Mouse (Mus musculus) cerebellum, postnatal 36 days (tissue): ENCODE measurements around the gene Pex11b.
"Not testable (repeated sequence)": the region's sequence is repeated elsewhere in the genome, so short reads cannot be mapped to it uniquely, and the experiment has no call there.

ENCODE experiments used
- DNase-seq, 2 experiments: peaks; one replicate each; pipeline ENCODE4 v3.0.0; 2021 to 2022; ENCODE audit warnings: mixed read lengths in 2 of 2

Gene Pex11b

DNA sequence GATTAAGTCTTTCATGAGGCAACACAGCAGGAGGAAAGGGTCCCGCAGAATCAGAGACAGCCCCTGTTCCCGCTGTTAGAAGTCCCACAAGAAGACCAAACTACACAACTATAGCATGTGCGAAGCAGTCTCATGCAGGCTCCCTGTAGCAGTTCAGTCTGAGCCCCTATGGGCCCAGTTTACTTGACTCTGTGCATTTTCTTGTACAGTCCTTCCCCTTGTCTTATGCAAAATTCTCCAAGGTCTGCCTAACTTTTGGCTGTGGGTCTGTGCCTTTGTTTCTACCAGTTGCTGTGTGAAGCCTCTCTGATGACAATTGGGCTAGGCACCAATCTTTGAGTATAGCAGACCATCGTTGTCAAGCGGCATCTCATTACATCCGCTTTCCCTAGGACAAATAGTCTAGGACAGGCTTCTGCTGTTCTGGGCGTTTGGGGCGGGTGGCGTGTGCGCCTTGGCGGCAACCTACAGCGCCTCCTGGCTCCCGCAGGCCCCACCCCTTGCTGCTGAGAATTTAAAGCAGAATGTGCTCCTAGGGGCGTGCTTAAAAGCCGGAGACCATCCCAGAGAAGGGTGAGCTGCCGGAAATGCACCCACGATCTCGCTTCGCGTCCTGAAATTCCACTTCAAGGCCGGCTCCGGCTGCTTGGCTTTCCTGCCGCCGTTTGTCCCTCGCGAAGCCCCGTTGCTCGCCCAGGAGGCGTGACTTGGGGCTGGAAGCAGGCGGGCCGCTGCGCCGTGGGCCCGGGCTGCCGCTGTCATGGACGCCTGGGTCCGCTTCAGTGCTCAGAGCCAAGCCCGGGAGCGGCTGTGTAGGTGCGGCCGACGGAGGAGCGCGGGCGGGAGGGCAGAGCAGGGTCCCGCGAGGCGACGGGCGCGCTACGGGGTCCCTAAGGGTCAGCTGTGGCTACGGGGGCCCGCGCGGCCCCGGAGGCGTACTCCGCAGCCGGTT, at the start of gene Pex11b, which contains the start of gene Gm42957:
Gene Pex11b, plus strand, starts transcription at position 449 of the 952 bp plus-strand sequence.
Gene Gm42957, plus strand, starts transcription at position 547 of the 952 bp plus-strand sequence.
- DNase-seq: peak; percentile 89

DNA sequence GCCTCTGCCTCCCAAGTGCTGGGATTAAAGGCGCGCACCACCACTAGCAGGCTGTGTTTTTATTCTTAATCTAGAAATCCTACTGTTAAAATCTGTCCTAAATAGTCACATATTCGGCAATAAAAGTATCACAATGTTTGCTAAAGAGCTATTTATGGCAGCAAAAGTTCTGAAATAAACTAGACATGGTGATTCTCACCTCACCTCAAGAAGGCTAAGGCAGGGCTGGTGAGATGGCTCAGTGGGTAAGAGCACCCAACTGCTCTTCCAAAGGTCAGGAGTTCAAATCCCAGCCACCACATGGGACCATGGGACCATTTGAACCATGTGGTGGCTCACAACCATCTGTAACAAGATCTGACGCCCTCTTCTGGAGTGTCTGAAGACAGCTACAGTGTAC, 44.5 kb upstream of the Pex11b start:
- no peak for DNase-seq

DNA sequence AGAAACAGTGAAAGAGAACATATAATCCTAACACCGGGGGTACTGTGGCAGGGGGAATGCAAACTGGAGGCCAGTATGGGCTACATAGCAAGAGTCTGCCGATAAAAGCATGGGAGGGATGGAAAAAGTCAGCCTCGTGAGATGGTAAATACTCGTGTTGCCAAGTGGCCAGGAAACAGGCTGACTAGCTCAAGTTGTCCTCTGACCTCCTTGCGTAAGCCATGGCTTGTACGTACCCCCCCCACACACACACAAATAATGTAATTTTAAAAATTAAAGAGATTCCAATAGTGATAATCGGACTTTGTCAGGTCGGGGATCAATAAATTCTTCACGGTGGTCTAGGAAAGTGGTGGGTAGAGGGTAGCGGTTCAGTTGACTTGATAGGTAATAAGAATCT, 41.8 kb upstream of the Pex11b start:
- peak; percentile 28 to 39 for DNase-seq

DNA sequence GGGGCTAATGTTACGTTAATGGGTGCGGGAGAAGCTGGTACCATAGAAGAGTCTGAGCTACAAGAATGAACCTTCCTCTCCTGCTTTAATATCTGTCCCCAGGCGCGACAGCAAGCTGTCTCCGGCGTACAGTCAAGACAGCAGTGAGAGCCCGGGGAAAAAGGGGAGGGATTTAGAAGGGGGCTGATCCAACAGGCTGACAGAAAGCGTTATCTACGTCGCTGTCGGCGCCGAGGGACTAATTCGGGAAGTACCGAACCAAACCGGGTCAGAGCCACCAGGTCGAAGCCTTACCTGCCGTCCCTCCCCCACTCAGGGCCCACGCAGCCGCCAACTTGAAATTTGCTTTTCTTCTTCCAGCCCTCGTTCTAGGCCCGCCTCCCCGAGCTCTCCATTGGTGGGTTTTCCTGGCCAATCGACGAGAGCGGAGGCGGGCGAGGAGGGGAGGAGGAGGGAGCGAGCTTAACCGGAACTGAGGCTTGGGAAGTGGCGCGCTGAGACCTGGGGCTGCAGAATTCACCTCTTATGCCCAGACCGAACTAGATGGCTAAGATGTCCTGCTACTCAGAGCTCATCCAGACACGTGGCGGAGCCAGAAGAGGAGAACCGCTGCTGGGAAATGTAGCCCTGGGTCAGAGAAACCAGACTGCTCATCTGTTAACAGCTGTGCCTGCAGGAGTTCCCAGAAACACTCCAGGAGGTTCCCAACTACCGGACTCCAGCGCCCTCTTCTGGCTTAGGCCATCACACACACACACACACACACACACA, 41.2 kb upstream of the Pex11b start, which contains the start of gene Polr3gl:
Gene Polr3gl, minus strand, starts transcription at position 392 of the 771 bp plus-strand sequence.
- DNase-seq: peak; percentile 96 to 97

DNA sequence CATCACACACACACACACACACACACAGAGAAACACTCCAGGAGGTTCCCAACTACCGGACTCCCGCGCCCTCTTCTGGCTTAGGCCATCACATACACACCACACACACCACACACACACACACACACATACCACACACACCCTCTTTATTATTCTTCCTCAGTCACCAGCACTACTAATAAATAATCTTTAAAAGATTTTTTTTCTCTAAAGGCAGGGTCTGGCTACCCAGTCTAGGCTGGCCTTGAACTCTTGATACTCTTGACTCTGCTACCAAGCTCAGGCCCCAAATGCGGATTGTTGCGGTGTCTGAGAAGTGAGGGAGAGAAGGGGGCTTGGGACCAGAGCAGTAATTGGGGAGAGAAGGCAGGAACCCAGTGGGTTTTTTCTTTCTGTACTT, 40.3 kb upstream of the Pex11b start:
- DNase-seq: no peak

DNA sequence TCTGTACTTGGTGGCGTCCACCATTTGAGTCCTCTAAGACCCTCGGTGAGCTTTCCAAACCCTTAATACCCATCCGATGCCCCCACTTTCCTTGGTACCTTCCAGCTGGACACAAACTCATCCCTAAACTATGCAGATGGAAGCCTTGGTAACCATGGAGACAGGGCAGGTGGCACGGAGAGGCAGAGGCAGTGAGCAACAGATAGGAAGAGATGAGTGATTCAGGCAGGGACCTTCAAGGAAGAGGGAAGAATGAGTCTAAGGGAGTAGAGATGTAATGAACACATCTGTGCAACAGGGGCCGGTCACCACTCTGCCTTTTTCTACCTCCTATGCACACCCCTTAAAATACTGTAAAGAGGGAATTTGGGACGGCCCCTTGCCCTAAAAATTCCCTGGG, 39.5 kb upstream of the Pex11b start:
- peak; percentile 41 to 52 for DNase-seq

DNA sequence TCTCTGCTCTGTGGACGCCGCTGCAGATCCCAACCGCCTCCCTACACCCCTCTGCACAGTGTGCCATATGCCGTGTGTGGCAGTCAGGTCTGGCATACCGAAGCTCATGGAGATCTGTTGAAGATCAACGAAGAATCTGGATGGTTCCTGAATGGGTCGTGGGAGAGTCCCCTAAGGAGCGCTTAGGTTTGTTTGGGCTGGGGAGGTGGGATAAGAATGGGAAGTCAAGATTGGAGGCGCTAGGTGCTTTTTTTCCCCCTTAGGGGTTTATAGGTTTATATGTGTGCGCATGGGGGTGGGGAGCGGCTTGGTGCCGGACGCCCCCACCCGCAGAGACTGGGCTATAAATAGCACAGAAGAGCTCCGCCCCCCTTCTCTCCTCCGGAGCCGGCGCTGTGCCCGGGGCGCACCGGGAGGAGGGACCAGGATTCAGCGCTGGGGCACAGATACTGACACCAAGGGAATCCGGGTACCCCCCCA, 38.9 kb upstream of the Pex11b start, which contains the start of gene Ankrd34a:
Gene Ankrd34a, plus strand, starts transcription at position 409 of the 480 bp plus-strand sequence.
- peak; percentile 87 to 91 for DNase-seq

DNA sequence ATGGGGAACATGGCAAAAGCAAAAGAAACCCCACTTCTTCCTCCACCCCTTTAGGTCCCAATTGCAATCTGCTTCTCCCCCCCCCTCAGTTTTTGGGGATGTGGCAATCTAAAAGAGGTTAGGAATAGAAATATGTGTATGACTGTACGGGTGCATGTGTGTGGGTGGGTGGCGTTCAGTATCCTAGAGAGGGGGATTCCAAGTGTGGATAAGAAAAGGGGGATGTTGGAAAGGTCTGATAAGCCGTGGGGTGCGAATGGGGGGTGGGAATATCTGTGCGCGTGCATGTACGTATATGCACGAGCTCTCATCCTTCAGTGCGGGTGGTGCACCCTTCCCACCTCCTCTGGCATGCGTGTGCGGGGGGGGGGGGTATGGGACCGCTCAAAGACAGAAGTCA, 38.3 kb upstream of the Pex11b start:
- DNase-seq: peak in 1 of 2 experiments; percentile 27

DNA sequence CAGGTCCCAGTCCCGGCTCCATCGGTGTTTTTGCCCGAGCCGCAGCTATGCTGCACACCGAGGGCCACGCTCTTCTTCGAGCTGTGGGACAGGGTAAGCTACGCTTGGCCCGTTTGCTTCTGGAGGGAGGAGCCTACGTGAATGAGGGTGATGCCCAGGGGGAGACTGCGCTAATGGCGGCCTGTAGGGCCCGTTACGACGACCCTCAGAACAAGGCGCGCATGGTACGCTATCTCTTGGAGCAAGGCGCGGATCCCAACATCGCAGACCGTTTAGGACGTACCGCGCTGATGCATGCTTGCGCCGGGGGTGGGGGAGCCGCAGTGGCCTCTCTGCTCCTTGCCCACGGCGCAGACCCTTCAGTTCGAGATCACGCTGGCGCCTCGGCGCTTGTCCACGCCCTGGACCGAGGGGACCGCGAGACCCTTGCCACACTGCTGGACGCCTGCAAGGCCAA, 37.7 kb upstream of the Pex11b start:
- DNase-seq: peak; percentile 49 to 55

- peak; percentile 59 to 61 for DNase-seq
These were observed 36.8 kb upstream of the Pex11b start for GRCm38 (mm10) chr3:96598156-96599068.

DNA sequence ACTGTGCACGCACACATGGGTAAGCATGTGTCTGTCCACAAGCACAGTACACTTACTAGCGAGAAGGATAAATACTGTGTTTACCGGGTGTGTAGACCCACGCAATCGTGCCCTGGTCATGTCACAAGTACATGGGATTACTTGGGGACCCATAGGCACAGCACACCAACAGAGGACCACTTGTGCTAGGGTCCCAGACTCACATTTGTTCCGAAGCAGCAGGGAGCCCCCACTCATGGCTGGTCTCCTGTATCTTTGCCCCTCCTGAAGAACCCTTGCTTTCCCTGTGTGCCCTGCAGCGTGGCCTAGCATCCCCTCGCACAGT, 36.1 kb upstream of the Pex11b start:
- no peak for DNase-seq

DNA sequence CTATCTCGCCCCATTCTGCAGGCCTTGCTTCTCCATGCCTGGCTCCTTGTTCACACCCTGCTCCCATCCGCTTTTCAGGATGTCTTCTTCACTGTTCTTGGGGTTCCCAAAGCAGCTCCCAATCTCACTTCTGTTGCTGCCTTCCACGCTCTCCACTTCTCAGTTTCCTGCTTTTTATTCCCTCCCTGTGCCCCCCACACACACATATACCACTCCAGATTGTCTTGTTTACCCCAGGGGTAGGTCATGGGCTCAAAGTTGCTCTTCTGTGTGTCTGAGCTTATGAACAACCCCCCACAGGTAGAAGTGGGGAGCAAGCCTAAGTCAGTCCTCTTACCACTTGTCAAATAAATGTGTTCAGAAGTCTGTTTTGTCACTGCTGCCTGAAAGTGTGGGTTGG, 35.8 kb upstream of the Pex11b start:
- DNase-seq: no peak

GRCm38 (mm10) chr3:96600639-96601250, 34.4 kb upstream of the Pex11b start, which contains the start of gene Lix1l:
TSS of gene Lix1l (plus strand) at chr3:96601149.
- peak; percentile 87 to 89 for DNase-seq

DNA sequence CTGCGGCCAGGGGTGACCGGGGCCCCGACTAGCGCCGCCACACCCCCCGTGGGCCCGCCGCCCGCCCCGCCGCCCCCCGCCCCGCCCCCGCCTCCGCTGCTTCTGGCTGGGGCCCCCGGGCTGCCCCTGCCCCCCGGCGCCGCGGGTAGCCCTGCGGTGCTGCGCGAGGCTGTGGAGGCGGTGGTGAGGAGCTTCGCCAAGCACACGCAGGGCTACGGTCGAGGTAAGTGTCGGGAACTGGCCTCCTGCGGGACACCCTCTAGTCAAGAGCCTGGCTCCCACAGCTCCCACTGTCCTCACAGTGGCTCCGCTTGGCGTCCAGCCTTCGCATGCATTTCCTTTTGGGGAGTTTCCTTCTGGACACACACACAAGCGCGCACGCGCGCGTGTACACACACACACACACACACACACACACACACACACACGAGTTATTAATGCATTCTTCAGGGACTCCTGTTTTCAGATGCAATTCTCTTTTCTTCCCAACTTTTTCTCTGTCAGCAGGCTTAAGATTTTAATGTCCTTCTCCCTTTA, 33.9 kb upstream of the Pex11b start:
- DNase-seq: peak; percentile 68 to 71

DNA sequence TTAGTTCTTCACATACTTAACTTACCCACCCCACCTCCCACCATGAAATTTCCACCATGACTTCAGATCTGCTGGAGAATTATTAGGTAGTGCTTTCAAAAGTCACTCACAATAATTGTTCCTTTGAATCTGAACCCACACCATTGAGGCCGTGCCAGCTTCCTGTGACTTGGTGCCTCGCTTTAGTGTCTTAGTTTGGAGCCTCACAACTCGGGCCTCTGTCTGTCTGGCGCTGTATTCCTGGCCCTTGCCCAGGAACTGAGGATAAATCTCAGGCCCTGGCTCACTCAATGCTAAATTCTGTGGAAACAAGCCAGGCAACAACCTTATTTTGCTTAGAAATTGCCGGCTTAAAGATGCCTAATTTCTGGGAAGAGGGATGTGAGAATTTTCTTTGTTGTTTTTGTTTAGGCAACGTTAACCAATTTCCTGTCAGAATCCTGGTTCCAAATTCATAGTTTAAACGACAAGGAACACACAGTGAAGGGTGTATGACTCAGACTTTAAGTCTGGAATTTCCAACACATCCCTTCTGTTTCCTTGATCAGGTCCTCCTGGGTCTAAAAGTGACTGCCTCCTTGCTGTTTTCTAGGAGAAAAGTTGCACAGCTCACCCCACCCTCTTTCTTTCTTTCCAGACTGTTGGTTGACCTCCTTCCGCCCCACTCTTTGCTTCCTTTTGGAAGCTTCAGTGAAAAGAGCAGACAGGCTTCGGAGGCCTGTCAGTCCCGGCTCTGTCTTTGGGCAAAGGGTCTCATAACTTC, 33.1 kb upstream of the Pex11b start:
- DNase-seq: no peak

DNA sequence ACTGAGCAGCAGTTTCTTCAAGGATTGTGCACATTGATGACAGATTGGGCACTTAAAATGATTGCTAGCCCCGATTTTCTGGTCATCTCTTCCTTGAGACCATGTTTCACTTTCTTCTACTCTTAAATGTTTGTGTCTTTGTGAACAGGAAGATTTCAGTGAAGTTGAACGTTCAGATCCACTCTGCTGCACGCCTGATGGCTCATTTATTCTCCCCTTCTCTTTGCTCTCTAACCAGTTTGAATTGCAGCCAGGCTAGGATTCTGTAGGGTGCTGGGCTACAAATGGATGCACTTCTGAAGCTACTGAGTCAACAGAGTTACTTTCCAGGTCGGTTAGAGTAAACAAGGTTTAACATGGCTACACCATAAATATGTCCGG, 32.5 kb upstream of the Pex11b start:
- DNase-seq: no peak

DNA sequence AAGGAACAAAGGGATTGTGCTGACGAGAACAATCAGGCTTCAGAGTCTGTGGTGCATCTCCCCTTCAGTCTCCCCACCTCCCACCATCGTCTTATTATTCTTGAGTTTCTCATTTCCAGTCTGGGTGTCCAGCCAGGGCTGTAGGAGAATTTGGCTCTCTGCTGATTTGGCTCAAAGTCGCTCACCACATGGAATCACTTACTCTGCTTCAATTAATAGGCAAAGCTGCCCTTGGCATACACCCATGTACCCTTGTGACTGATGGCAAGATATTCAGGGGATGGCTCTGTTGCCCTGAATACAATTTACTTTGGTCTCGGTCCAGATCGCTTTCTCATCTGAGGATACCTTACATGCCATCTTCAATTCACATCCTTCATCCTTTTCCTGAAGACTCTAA, 31.9 kb upstream of the Pex11b start:
- peak; percentile 42 to 59 for DNase-seq

GRCm38 (mm10) chr3:96606007-96606406, 29.2 kb upstream of the Pex11b start:
- not testable (repeated sequence) for DNase-seq

- no peak for DNase-seq
These were observed 28.6 kb upstream of the Pex11b start for GRCm38 (mm10) chr3:96606618-96607017.

DNA sequence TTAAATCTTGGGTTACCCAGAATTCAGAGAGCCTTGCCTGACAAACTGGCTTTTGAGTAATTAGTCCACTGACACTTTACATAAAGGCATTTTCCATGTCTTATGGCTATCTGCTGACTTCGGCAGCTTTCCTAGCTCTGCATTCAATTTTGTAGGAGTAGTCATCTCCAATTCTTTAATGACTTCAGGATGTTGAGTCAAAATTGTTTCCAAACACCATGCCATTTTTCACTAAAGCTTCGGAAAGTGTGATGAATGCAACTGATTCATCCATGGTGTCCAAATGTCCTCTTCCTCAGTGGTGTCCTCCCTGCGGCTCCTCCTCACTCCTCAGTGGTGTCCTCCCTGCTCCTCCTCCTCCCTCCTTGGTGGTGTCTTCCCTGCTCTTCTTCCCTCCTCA, 17.2 kb upstream of the Pex11b start:
- DNase-seq: no peak

DNA sequence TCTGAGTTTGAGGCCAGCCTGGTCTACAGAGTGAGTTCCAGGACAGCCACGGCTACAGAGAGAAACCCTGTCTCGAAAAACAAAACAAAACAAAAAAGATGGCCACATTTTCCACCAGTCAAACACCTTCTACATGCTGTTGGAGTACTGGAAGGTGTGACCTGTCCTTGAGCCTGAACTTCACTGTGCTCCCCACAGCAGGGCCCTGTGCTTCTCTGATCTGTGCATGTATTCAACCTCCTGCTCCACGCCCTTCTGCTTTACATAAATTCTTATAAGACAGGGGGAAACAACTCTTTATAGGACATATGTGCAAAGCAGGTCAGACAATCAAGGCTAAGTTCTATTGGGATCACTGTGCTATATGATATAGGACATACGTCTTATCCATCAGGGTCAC, 12.0 kb upstream of the Pex11b start:
- DNase-seq: no peak
